Mouse (Mus musculus) forebrain, postnatal 0 days (tissue): Measurements from ENCODE around the gene Pcdh7. TPM values are rescaled to one million over a fixed set of nuclear protein-coding genes. Genes with fewer than 3 reads are reported as not detected.
A peak's percentile ranks its signal among the peaks of the same experiment; 100 is the strongest.

Experiments
- ATAC-seq: fragments of 200-750 bp; cut with Nextera tagmentation; 2 replicates; pipeline ENCODE4 v1.8.0; 2017; ENCODE audit warnings: mild to moderate bottlenecking, moderate library complexity
- DNase-seq: peaks from one replicate; pipeline ENCODE4 v3.0.0-alpha.2; 2015
- H3K27ac ChIP-seq: fragments of 300-500 bp; sonication (generic); 2 replicates; pipeline ENCODE4 v1.5.1; 2014; ENCODE audit warnings: low read depth, mild to moderate bottlenecking, antibody characterized with exemption, low read length, moderate library complexity, mixed read lengths
- H3K27me3 ChIP-seq: fragments of 300-500 bp; sonication (generic); 2 replicates; pipeline ENCODE4 v1.6.1; 2014; ENCODE audit warnings: mild to moderate bottlenecking, low read length, mixed read lengths; ENCODE audit not compliant: insufficient read depth
- H3K36me3 ChIP-seq: fragments of 300-500 bp; sonication (generic); 2 replicates; pipeline ENCODE4 v1.6.1; 2014; ENCODE audit warnings: mild to moderate bottlenecking, moderate library complexity; ENCODE audit not compliant: insufficient read depth
- H3K4me1 ChIP-seq: fragments of 300-500 bp; sonication (generic); 2 replicates; pipeline ENCODE4 v1.6.1; 2014; ENCODE audit warnings: antibody characterized with exemption; ENCODE audit not compliant: insufficient read depth
- H3K4me2 ChIP-seq: fragments of 300-500 bp; sonication (generic); 2 replicates; pipeline ENCODE4 v1.6.1; 2014; ENCODE audit warnings: low read depth, mild to moderate bottlenecking, moderate library complexity
- H3K4me3 ChIP-seq: fragments of 300-500 bp; sonication (generic); 2 replicates; pipeline ENCODE4 v1.5.1; 2014; ENCODE audit warnings: low read depth, low read length, mixed read lengths
- H3K9ac ChIP-seq: fragments of 300-500 bp; sonication (generic); 2 replicates; pipeline ENCODE4 v1.6.1; 2014; ENCODE audit warnings: mild to moderate bottlenecking
- H3K9me3 ChIP-seq: fragments of 300-500 bp; sonication (generic); 2 replicates; pipeline ENCODE4 v1.6.1; 2016; ENCODE audit warnings: low read length
- CTCF ChIP-seq: sonication (generic); IDR thresholded peaks from 2 replicates; pipeline ENCODE4 v1.5.1; 2016; ENCODE audit warnings: antibody characterized with exemption, control low read depth, low read depth
- WGBS: fragments of 180-500 bp; shearing (Covaris S2); extraction: QIAGEN DNeasy Blood & Tissue Kit; methylation state at CpG from one replicate; pipeline ENCODE4 v1.1.7; 2014; 5-methylcytosine and 5-hydroxymethylcytosine counted together
- polyA plus RNA-seq: library from polyadenylated mRNA; unstranded; fragments of >200 nt; fragmentation: Nextera tagmentation; extraction: Ambion mirVana; gene quantifications from 2 replicates; pipeline ENCODE4 v1.2.1, GENCODE M21; 2015
- total RNA-seq: library from RNA; depleted of rRNA; stranded (reverse); fragments of >200 nt; gene quantifications from 2 replicates; pipeline ENCODE4 v1.2.3, GENCODE M21; 2014

The Pcdh7 gene
- total and polyA plus RNA-seq, 2 experiments from 2014 or later, result 15.5 to 89.3 TPM

DNA sequence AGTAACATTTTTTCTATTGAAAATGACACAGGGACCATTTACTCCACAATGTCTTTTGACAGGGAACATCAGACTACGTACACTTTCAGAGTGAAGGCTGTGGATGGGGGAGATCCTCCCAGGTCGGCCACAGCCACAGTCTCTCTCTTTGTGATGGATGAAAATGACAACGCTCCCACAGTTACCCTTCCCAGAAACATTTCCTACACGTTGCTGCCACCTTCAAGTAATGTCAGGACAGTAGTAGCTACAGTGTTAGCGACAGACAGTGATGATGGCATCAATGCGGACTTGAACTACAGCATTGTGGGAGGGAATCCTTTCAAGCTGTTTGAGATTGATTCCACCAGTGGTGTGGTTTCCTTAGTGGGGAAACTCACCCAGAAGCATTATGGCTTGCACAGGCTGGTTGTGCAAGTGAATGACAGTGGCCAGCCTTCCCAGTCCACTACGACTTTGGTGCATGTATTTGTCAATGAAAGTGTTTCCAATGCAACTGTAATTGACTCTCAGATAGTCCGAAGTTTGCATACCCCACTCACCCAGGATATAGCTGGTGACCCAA lies 3.5 kb downstream of the Pcdh7 start:
- Histone ChIP-seq H3K4me3 (peak overlapping the region; percentile 70), H3K27me3 (no peaks in the 10 kb centered on the region), H3K4me1 (peaks cover 18% of the 10 kb centered on the region; the same call in 1 of the 2 replicates), H3K9ac (peak overlapping the region; percentile 70), H3K9me3 (no peaks in the 10 kb centered on the region), H3K36me3 (no peaks in the 10 kb centered on the region), H3K27ac (no peak overlapping the region), H3K4me2 (peak overlapping the region; percentile 90)
- DNase-seq, result peak; percentile 30
- TF ChIP-seq CTCF, result no peak
- no peak for ATAC-seq
- 37% methylated on average over 8 of the region's 8 CpGs for WGBS

DNA sequence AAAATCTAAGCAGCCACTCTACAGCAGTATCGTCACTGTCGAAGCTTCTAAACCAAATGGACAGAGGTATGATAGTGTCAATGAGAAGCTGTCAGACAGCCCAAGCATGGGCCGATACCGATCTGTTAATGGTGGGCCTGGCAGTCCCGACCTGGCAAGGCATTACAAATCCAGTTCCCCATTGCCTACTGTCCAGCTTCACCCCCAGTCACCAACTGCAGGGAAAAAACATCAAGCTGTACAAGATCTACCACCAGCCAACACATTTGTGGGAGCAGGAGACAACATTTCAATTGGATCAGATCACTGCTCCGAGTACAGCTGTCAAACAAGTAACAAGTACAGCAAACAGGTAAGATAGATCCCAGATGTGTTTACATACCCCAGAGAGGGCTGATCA lies 4.2 kb downstream of the Pcdh7 start:
- Histone ChIP-seq H3K4me2 (peak overlapping the region; percentile 90), H3K9ac (peak overlapping the region; percentile 22; the same call in 1 of the 2 replicates)
- DNase-seq, result no peak

DNA sequence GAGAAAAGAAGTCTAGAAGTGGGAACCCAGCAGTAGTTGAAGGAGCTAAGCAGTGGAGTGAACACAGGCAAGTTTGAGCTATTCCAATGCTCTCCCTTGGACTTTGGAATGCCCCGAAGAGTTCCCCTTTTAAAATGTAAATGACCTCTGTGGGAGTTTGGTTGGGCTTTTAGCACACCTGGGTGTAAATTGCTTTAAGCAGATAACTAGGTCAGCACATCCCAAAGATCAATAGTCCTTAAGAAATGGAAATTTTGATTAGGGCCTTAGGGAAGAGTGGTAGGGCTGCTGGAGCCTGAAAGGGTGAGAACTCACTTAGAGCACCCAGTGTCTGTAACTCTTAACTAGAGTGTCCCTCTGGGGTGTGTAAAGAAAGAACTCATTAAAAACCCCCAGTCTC lies 15.7 kb downstream of the Pcdh7 start:
- 0 out of 2 replicates have a peak, but pooled peaks cover 4% of the 10 kb centered on the region for H3K4me1 ChIP-seq
- no peak for TF ChIP-seq CTCF
- no peaks in the 10 kb centered on the region for H3K36me3 ChIP-seq
- H3K4me3 ChIP-seq, result no peak overlapping the region
- DNase-seq, result no peak
- H3K9me3 ChIP-seq, result no peaks in the 10 kb centered on the region
- WGBS, result 14% methylated on average over 1 of the region's 1 CpGs
- ATAC-seq, result no peak
- H3K27me3 ChIP-seq, result no peaks in the 10 kb centered on the region
- H3K4me2 ChIP-seq, result no peak overlapping the region
- H3K27ac ChIP-seq, result no peak overlapping the region
- H3K9ac ChIP-seq, result no peak overlapping the region

More for the DNA sequence above, 4.2 kb downstream of the Pcdh7 start:
- no peak for ATAC-seq
- WGBS, result 50% methylated on average over 6 of the region's 6 CpGs
- H3K36me3 ChIP-seq, result no peaks in the 10 kb centered on the region
- no peak for TF ChIP-seq CTCF
- H3K27me3 ChIP-seq, result no peaks in the 10 kb centered on the region
- H3K4me1 ChIP-seq, result peaks cover 18% of the 10 kb centered on the region; the same call in 1 of the 2 replicates
- H3K4me3 ChIP-seq, result peak overlapping the region; percentile 70
- H3K9me3 ChIP-seq, result no peaks in the 10 kb centered on the region
- no peak overlapping the region for H3K27ac ChIP-seq

DNA sequence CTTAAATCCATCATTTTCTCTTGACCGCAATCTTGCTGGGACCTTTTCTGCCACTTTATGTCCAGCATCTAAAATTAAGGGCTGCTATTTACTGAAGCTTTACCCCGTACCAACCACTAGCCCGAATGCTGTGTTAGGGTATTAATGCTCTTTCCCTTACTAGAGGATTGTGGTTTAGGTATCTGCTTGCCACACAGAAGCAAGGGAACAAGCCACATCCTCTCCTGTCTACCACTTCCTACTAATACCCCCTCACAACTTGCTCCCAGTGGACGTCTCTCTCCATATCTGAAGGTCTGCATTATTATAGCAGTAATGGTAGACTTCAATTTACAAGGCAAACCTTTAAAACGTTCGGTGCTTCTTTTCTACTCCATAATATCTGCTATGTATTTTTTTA lies 18.0 kb downstream of the Pcdh7 start:
- WGBS, result 89% methylated on average over 6 of the region's 6 CpGs
- H3K36me3 ChIP-seq, result no peaks in the 10 kb centered on the region
- DNase-seq (no peak), ATAC-seq (no peak)
- H3K4me3 ChIP-seq, result no peak overlapping the region
- no peaks in the 10 kb centered on the region for H3K9me3 ChIP-seq
- no peak overlapping the region for H3K4me2 ChIP-seq
- no peak overlapping the region for H3K9ac ChIP-seq
- TF ChIP-seq CTCF, result no peak
- H3K27me3 ChIP-seq, result no peaks in the 10 kb centered on the region
- H3K27ac ChIP-seq, result no peak overlapping the region
- H3K4me1 ChIP-seq, result 0 out of 2 replicates have a peak, but pooled peaks cover 4% of the 10 kb centered on the region

DNA sequence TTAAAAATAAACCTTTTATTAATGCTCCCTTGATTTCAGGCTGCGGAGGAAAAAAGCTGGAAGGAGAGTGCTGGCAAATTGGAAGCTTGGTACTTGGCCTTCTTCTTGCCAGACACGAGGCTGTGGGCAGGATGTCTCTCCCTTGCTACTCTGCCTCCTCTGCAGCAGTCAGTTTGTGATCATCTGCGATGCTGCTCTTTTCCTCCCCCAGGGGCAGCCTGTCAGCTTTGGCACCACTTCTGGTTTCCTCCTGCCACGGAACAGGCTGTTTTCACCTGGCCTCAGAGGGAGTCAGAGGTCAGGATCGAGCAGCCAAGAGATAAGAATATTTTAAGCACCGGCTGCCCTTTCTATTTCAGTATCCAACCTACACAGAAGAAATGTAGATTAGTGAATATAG lies 25.2 kb downstream of the Pcdh7 start:
- Histone ChIP-seq H3K4me2 (no peak overlapping the region), H3K27me3 (no peaks in the 10 kb centered on the region), H3K4me1 (no peaks in the 10 kb centered on the region), H3K9ac (no peak overlapping the region), H3K4me3 (no peak overlapping the region), H3K9me3 (no peaks in the 10 kb centered on the region), H3K27ac (no peak overlapping the region), H3K36me3 (no peaks in the 10 kb centered on the region)
- no peak for TF ChIP-seq CTCF
- ATAC-seq (no peak), DNase-seq (no peak)
- 30% methylated on average over 6 of the region's 6 CpGs for WGBS

DNA sequence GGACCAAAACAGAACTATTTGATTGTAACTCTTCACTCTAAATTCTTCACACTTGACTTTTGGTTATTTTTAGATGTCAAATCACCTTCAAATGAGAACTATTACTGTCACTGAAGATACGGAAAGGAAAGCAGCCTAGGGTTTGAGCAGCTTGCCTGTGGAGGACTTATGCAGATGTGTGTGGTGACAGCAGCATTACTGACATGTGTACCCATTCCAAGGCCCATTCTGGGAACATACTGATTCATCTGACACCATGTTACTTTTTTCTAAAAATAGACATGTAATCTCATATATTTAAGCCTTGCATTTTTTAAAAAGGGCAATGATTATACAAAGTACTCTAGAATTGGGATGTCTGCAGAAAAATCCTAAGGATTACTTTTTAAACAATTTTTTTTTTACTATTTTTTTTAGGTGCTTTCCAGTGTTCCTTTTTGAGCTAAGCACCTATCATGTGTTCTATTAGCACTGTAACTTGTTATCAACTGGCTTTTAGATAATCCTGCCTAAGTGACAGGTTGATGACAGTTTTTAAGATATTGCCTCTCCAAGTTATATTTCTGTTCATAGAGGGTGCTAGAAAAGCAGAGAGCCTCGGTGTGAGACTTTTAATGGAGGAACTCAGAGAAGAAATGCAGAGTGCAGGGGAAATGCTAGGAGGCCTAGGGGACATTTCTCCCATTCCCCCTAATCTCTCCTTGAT lies 26.3 kb downstream of the Pcdh7 start:
- TF ChIP-seq CTCF, result no peak

DNA sequence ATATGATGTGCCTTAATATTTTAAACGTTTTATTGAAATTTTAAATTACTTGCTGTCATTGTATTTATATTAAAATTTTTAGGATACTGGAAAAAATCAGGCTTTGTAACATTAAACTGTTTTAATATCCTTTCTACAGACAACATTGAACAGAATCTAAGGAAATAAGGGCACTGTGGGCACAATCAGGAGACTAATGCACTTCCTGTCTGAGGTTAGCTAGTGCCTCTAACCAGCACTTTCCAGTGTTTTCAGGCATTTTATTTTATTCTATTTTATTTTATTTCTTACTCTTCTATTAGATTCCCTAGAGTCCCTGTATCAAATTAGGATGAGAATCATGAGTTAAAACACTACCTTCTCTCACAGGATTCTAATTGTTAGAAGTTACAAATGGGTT lies 28.1 kb downstream of the Pcdh7 start:
- Histone ChIP-seq H3K4me1 (no peaks in the 10 kb centered on the region), H3K27me3 (no peaks in the 10 kb centered on the region), H3K27ac (no peak overlapping the region), H3K4me2 (no peak overlapping the region), H3K4me3 (no peak overlapping the region), H3K9ac (no peak overlapping the region), H3K9me3 (no peaks in the 10 kb centered on the region), H3K36me3 (no peaks in the 10 kb centered on the region)
- DNase-seq (no peak), ATAC-seq (no peak)
- TF ChIP-seq CTCF, result no peak
- WGBS, result 80% methylated on average over 1 of the region's 1 CpGs

More for the DNA sequence above, 26.3 kb downstream of the Pcdh7 start:
- ATAC-seq (no peak), DNase-seq (no peak)
- WGBS, result 68% methylated on average over 2 of the region's 2 CpGs
- Histone ChIP-seq H3K27me3 (no peaks in the 10 kb centered on the region), H3K27ac (no peak overlapping the region), H3K36me3 (no peaks in the 10 kb centered on the region), H3K9ac (no peak overlapping the region), H3K9me3 (no peaks in the 10 kb centered on the region), H3K4me2 (no peak overlapping the region), H3K4me3 (no peak overlapping the region), H3K4me1 (no peaks in the 10 kb centered on the region)
